Mouse (Mus musculus): ENCODE measurements around the gene Aph1a. TPM values are rescaled to one million over a fixed set of nuclear protein-coding genes. Genes with fewer than 3 reads are reported as not detected.
"Not testable (repeated sequence)": the region's sequence is repeated elsewhere in the genome, so short reads cannot be mapped to it uniquely, and the experiment has no call there.

Aph1a gene
- polyA plus RNA-seq, 1 experiment from 2014 or later, result 32.4 TPM

GRCm38 (mm10) chr3:95914706-95915105, 20.9 kb downstream of the Aph1a start:
- DNase-seq (ENCODE audit: low spot score), result no peak

DNA sequence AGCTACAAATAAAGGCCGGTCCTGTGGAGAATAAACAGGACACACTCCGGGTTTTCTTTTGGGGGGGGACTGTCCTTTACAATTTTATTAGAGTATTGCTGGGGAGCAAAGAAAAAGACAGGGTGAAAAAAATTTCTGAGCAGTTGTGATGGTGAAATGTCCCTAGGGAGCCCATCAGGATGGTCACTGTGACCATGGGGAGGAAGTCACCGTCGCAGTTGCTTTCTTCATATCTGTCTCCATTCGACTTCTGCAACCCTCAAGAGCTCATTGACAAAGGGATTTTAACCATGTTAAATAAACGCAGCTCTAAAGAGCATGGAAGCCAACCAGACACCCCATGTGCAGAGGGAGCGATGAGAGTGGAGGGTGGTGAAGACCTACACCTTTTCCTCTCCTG, 23.0 kb downstream of the Aph1a start:
- DNase-seq (ENCODE audit: low spot score), result no peak

DNA sequence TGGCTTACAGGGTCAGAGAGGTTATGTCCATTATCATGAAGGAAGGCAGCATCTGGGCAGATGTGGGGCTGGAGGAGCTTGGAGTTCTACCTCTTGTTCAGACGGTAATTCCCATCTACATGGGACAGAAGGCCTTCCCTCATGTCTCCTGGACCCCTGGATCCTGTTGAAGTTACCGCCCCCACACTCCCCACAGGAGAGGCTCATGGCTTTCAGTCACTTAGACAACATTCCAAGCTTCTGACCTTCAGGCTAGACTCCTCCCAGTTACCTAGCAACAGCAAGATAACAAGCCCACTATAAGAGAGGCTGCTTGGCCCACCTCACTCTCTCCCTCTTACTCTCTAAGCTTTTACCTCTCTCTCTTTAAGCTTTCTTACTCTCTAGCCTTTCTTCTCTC, 26.8 kb downstream of the Aph1a start:
- not testable (repeated sequence) for DNase-seq (ENCODE audit: low spot score)

- not testable (repeated sequence) for DNase-seq (ENCODE audit: low spot score)
Observed at GRCm38 (mm10) chr3:95923429-95923828, 29.7 kb downstream of the Aph1a start.

DNA sequence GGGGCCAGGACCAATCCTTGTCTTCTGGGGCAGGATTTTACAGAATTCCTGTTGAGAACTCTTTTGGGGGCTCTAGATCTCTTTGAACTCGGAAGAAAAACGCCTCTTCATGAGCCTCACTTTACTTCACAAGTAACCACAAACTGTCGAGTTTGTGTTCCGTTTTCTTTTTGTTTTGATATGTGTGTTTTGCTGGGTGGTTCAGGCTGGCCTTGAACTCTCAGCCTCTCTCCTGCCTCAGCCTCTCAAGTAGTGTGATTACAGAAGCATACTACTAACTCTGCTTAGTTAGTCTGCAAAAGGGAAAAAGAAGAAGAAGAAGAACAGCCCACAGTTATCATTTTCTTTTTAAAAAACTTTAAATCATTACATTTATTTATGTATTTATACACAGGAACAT, 30.4 kb downstream of the Aph1a start:
- peak; percentile 65 for DNase-seq (ENCODE audit: low spot score)

- DNase-seq (ENCODE audit: low spot score), result peak; percentile 65
Observed at GRCm38 (mm10) chr3:95925087-95925486, 31.3 kb downstream of the Aph1a start.

DNA sequence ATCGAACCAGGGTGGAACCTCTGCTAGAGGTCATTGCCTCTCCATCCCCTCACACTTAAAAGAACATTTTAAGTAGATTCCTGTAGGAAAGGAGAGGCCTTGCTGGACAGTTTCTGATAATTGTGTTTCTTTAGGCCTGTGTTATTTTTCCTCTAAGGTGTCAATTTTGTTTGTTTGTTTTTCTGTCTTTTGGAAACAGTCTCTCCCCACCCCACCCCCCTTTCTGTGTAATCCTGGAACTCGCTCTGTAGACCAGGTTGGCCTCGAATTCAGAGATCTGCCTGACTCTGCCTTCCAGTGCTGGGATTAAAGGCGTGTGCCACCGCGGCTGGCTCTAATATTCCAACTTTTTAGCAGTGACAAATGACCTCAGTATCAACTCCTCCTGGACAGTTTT, 34.5 kb downstream of the Aph1a start:
- peak; percentile 28 for DNase-seq (ENCODE audit: low spot score)

GRCm38 (mm10) chr3:95928658-95929503, 35.1 kb downstream of the Aph1a start, which contains the start of gene Anp32e:
Anp32e (plus strand) TSS chr3:95929246.
- DNase-seq (ENCODE audit: low spot score), result peak; percentile 99

- DNase-seq (ENCODE audit: low spot score), result peak; percentile 50
Observed at GRCm38 (mm10) chr3:95929581-95930470, 36.1 kb downstream of the Aph1a start.

GRCm38 (mm10) chr3:95930471-95930789, 36.7 kb downstream of the Aph1a start:
- DNase-seq (ENCODE audit: low spot score), result no peak

DNA sequence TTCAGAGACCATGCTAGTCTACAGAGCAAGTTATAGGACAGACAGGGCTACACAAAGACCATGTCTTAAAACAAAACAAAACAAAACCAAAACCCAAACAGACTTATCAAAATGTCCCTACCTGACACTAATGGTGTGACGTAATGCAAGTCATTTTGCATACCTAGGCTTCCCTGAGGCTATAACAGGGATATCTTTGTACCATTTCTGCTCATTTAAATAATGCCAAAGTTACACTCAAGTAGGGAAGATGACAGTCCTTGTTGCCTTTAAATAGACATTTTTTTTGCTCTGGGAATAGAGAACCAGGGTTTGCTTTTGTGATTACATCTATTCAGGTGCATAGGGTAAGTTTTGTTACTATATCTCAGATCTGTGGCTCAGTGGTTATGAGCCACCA, 37.7 kb downstream of the Aph1a start:
- DNase-seq (ENCODE audit: low spot score), result no peak

DNA sequence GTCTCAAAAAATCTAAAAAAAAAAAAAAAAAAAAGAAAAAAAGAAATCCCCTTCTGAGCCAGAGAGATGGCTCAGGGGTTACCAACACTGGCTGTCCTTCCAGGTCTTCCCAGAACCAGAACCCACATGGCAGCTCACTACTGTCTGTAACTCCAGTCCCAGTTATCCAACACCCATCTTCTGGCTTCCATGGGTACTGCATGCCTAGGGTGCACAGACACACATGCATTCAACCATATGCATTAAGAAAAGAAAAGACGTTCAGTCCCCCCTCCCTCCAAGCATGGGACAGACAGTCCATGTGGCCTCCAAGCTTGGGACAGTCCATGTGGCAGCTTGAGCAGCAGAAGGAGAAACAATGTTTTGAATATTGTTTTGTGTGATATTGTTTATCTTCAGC, 38.4 kb downstream of the Aph1a start:
- no peak for DNase-seq (ENCODE audit: low spot score)

DNA sequence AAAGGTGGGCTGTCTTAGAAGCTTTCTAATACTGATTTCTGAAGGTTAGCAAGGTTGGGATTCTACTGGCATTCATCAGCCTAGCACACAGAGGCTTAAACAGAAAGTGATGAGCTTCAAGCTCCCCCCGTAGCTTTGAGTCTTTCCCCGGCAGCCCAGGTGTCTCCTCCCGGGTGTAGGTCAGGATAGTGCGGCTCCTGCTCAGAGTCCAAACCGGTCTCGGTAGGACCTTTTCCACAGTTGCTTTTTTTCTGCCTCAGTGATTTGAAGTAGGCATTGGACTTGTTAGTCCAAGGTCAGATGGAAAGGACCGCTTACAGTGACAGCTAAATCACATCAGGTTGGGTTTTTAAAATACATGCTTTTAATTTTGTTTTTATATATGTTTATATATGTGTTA, 38.8 kb downstream of the Aph1a start:
- no peak for DNase-seq (ENCODE audit: low spot score)

GRCm38 (mm10) chr3:95933111-95933750, 39.5 kb downstream of the Aph1a start:
- no peak for DNase-seq (ENCODE audit: low spot score)

- DNase-seq (ENCODE audit: low spot score), result no peak
Observed at GRCm38 (mm10) chr3:95934448-95934847, 40.7 kb downstream of the Aph1a start.

- DNase-seq (ENCODE audit: low spot score), result no peak
Observed at GRCm38 (mm10) chr3:95938217-95938616, 44.4 kb downstream of the Aph1a start.

GRCm38 (mm10) chr3:95938835-95939234, 45.1 kb downstream of the Aph1a start:
- DNase-seq (ENCODE audit: low spot score), result peak; percentile 38

DNA sequence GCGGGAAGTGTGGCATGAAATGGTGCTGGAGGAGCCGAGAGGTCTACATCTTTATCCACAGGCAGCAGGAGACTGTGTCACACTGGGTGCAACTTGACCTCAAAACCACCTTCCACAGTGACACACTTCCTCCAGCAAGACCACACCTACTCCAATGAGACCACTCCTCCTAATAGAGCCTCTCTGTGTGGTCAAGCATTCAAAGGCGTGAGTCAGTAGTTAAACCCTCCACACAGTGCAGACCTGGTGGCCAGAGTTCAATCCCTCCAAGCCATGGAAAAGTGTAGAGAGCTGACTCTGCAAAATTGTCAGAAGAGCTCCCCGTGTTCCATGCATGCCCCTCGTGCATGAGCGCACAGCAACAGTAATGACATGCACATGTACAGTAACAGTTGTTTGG, 49.0 kb downstream of the Aph1a start:
- DNase-seq (ENCODE audit: low spot score), result no peak

DNA sequence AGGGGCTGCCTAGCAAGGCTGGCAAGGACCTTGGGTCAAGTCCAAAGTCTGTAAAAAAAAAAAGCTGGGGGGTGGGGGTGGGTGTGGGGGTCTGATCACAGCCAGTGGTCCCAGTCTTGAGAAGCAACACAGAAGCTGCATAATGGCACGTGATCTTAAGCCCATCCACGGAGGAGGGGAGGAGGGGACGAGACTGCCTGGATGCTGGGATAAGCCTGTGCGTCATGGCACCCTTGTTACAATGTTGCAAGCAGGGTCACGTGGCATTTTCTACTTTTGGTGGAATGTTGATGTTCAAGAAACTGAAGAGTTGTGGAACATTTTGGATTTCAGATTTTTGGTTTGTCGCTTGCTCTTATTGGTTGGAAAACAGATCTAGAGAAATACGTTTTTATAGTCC, 49.5 kb downstream of the Aph1a start:
- DNase-seq (ENCODE audit: low spot score), result no peak

DNA sequence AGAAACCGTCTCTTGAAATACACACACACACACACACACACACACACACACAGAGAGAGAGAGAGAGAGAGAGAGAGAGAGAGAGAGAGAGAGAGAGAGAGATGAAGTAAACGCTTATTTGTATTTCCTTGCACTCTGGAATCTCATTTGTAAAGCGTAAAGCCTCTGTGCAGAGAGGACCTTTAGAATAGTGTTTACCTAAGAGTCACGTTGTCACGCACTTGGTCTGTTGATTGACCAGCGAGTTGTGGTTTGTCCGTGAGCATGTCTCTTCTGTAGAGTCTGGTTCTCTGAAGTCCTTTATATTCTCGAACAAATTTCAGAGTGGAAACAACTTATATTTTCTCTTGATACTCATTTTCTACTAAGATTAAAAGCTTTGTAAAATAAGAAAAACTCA, 51.0 kb downstream of the Aph1a start:
- no peak for DNase-seq (ENCODE audit: low spot score)

DNA sequence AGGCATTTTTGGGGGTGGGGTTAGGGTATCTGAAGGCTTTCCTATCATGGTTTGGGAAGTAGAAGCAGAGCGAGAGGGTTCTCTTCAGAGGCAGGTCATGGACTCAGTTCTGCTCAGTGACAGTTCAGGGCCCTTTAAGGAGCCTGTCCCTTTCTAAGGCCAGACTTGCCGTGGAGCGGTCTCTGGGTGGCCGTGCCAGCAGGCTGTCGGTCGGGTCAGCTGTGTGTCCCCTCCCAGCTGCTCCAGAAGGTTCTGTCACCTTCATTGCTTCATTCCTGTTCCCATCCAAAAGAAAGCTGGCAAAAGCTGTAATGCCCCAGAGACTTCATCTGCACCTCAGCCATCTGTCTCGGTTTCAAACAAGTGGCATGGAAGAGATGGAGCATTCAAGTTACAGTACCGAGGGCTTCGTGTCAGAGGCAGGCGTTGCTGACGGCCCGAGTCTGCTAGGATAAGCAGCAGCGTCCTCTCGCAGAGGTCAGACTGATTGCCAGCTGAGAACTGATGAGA, 52.0 kb downstream of the Aph1a start:
- no peak for DNase-seq (ENCODE audit: low spot score)

Data from thymus, postnatal 0 days (tissue).